Mouse (Mus musculus) Patski (cell line): Measurements from ENCODE around the gene Sbno2. TPM values are rescaled to one million over a fixed set of nuclear protein-coding genes. Genes with fewer than 3 reads are reported as not detected.
A peak's percentile ranks its signal among the peaks of the same experiment; 100 is the strongest.

ENCODE experiments used
- ATAC-seq: fragments of 100-300 bp; one replicate; pipeline ENCODE4 v1.8.0; 2021
- CTCF ChIA-PET: fragments of 350-600 bp; sonication (Branson Sonifier 250); formaldehyde crosslinking; loops from one replicate; lab custom pipeline; 2022; ENCODE audit warnings: inconsistent platforms; lab: Charles Lee
- POLR2A ChIA-PET: fragments of 350-600 bp; sonication (Branson Sonifier 250); formaldehyde crosslinking; loops from one replicate; lab custom pipeline; 2022; ENCODE audit warnings: antibody characterized with exemption, inconsistent platforms; lab: Charles Lee
- DNase-seq: peaks from one replicate; pipeline ENCODE4 v3.0.0-alpha.2; 2011; ENCODE audit warnings: low read depth, low spot score
- H3K27me3 ChIP-seq: fragments of 371-371 bp; one replicate; pipeline ENCODE4 v1.5.1; 2021
- CTCF ChIP-seq: fragments of 100-300 bp; IDR thresholded peaks from one replicate; pipeline ENCODE4 v1.5.1; 2021
- in situ Hi-C: fragments of 300-500 bp; cut with MboI; formaldehyde crosslinking; loops from 3 replicates; pipeline ENCODE4 v1.11.1; 2018; ENCODE audit warnings: low pct_unique_long_range_greater_than_20kb, mixed read lengths
- polyA plus RNA-seq: library from polyadenylated mRNA; unstranded; gene quantifications from one replicate; pipeline ENCODE4 v1.2.3, GENCODE M21; 2021

The Sbno2 gene
- polyA plus RNA-seq, 1 experiment from 2014 or later = 181 TPM

DNA sequence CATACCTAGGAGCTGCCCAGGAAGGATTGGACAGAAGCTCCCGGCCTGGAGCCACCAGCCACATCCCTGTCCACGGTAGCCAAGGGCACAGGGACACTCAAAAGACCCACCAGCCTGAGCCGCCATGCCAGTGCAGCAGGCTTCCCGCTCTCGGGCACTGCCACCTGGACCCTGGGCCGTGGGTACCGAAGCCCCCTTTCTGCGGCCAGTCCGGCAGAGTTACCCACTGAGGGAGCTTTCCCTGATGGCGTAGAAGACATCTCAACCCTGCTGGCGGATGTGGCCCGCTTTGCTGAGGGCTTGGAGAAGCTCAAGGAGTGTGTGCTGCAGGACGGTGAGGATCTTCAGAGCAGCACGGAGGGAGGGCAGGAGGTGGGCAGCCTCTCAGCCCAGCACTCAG, 87.6 kb downstream of the Sbno2 start:
- no peaks in the 10 kb centered on the region for H3K27me3 ChIP-seq
- TF ChIP-seq CTCF = no peak
- in situ Hi-C loops = no loop called here
- DNase-seq (no peak), ATAC-seq (no peak)
- ChIA-PET CTCF (no interaction called here), POLR2A (interaction anchor here (0.8 to 1.3 kb wide), 2 partner anchors 15 to 41 kb away, joined by 3 read pairs; no protein-coding TSS in a partner anchor)

DNA sequence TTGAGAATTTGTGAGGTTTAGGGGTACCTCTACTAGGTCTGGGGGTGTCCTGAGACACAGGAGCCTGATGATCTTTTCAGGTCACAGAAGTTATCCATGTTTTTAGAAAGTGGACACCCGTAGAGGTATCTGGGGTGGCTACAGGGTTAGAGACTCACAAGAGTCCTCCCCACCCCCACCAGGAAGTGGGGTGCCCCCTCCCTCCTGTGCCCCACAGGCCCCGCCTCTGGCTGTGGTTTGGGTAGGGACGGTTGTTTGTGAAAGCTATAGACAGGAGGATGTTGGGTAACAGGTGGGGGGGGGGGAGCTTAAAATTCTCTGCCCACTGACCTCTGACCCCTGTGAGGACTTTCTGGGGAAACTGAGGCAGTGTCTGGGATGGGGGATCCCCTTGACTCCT, 88.0 kb downstream of the Sbno2 start:
- in situ Hi-C loops = no loop called here
- CTCF ChIA-PET = no interaction called here
- H3K27me3 ChIP-seq = no peaks in the 10 kb centered on the region
- POLR2A ChIA-PET = interaction anchor here (0.8 to 1.3 kb wide), 2 partner anchors 15 to 41 kb away, joined by 3 read pairs; no protein-coding TSS in a partner anchor
- no peak for TF ChIP-seq CTCF
- ATAC-seq = no peak
- no peak for DNase-seq

DNA sequence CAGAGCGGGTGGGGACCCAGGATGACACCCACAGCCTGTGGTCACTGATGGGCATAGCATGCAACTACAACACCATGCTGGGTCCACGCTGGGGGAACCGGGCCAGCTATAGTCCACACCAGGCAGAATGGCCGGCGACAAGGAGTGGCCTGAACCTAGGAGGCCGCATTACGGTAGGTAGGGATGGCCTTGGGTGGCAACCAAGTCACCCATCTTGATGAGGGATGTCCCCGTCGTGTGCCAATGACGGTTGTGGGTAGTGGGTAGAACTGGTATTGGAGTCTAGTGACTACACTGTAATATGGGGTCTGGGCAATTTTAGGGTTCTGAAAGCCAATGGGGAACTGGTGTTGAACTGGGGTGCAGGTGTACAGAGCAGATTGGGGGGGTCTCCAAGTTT, 88.4 kb downstream of the Sbno2 start:
- TF ChIP-seq CTCF = no peak
- ATAC-seq (no peak), DNase-seq (no peak)
- ChIA-PET POLR2A (interaction anchor here (1.3 kb wide), 1 partner anchor 15 kb away, joined by 3 read pairs; no protein-coding TSS in a partner anchor), CTCF (no interaction called here)
- in situ Hi-C loops = no loop called here
- H3K27me3 ChIP-seq = no peaks in the 10 kb centered on the region

DNA sequence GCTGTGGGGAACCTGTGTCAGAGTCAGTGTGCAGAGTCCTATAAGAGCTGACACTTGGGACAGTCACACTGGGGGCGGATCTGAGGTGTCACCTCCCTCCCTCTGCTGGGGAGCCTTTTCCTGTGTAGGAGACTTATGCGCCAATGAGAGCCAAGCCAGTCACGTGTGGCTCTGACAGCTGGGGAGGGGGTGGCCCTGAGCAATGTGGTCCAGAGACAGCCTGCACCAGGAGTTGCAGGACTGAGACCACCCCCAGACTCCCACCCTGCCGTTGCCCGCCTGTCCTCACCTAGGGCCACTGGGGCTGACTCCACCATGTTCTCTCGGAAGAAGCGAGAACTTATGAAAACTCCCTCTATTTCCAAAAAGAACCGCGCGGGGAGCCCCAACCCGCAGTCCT, 88.9 kb downstream of the Sbno2 start, which contains the start of gene Arhgap45:
Arhgap45 (plus strand) TSS at position 143 of the 400 bp plus-strand sequence.
- no peak for DNase-seq
- in situ Hi-C loops = no loop called here

DNA sequence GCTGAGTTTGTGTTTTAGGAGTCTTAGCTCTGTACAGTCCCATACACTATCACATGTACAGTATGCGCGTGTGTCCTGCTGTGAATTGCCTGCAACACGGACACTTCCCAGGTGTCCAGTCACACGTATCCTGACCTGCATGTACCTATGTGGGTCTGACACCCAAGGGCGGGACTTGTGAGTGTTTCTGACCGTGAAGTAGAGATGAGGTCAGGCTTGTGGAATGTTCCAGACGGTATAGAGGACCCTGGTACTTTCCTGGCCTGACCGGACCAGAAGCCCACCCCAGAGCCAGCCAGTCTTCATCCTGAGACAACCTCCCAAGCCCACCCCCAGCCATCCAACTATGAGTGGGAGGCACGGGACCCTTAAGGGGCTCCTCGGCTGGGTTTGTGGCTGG, 89.8 kb downstream of the Sbno2 start:
- CTCF ChIA-PET = interaction anchor here (0.6 to 1.7 kb wide), 3 partner anchors 15 to 125 kb away, joined by 3 to 8 read pairs (median 3); partner anchors contain the start of gene Cbarp
- TF ChIP-seq CTCF = no peak
- H3K27me3 ChIP-seq = no peaks in the 10 kb centered on the region
- in situ Hi-C loops = no loop called here
- DNase-seq = no peak
- POLR2A ChIA-PET = interaction anchor here (1.5 kb wide), 1 partner anchor 10 kb away, joined by 4 read pairs; no protein-coding TSS in a partner anchor
- ATAC-seq = no peak

More for the DNA sequence above, 88.9 kb downstream of the Sbno2 start, which contains the start of gene Arhgap45:
- CTCF ChIA-PET = interaction anchor here (1.7 kb wide), 1 partner anchor 14 kb away, joined by 8 read pairs; no protein-coding TSS in a partner anchor
- TF ChIP-seq CTCF = no peak
- POLR2A ChIA-PET = no interaction called here
- H3K27me3 ChIP-seq = no peaks in the 10 kb centered on the region
- no peak for ATAC-seq

DNA sequence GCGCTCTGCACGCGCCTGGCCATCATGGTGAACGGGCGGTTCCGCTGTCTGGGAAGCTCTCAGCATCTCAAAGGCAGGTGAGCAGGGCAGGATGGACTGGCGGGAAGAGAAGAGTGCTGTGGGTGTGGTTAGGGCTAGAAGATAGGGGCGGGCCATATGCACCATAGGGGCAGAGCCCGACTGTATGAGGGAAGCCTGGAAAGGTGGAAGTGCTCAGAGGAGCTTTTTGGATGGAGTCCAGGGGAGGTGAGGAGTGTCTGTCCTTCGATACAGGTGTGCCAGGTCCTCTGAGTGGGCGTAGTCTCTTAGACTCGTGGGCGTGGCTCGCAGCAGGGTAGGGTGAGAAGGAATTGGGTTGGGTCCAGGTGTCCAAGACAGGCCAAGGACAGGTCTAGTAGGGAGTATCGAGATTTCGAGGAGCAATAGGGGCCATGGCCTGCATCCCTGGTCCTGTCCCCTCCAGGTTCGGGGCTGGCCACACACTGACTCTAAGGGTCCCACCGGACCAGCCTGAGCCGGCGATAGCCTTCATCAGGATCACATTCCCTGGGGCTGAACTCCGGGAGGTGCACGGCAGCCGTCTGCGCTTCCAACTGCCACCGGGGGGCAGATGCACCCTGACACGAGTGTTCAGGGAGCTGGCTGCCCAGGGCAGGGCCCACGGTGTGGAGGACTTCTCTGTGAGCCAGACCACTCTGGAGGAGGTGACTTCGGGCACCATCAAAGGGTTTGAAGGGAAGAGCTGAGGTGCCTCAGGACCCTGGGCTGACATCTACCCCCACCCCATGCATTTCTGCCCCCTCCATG, 90.7 kb downstream of the Sbno2 start:
- CTCF ChIA-PET = interaction anchor here (0.6 to 1.7 kb wide), 3 partner anchors 16 to 126 kb away, joined by 3 to 8 read pairs (median 3); partner anchors contain the start of gene Cbarp
- no peaks in the 10 kb centered on the region for H3K27me3 ChIP-seq
- peak; percentile 15 for ATAC-seq
- POLR2A ChIA-PET = interaction anchor here (0.8 to 1.5 kb wide), 2 partner anchors 10 to 87 kb away, joined by 3 to 4 read pairs; no protein-coding TSS in a partner anchor
- in situ Hi-C loops = no loop called here
- no peak for DNase-seq
- TF ChIP-seq CTCF = no peak

DNA sequence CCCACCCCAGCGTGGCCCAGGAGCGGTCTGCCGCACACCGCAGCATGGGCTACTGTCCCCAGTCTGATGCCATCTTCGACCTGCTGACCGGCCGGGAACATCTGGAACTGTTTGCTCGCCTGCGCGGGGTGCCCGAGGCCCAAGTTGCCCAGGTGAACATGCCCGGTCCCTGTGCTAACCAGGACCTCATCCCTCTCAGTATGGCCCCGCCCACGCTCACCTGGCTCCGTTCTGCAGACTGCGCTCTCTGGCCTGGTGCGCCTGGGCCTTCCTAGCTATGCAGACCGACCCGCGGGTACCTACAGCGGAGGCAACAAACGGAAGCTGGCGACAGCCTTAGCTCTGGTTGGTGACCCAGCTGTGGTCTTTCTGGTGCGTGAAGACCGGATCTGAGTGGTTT, 91.8 kb downstream of the Sbno2 start:
- TF ChIP-seq CTCF = no peak
- ChIA-PET POLR2A (interaction anchor here (0.8 kb wide), 1 partner anchor 85 kb away, joined by 3 read pairs; no protein-coding TSS in a partner anchor), CTCF (no interaction called here)
- ATAC-seq (no peak), DNase-seq (no peak)
- no peaks in the 10 kb centered on the region for H3K27me3 ChIP-seq
- in situ Hi-C loops = no loop called here

DNA sequence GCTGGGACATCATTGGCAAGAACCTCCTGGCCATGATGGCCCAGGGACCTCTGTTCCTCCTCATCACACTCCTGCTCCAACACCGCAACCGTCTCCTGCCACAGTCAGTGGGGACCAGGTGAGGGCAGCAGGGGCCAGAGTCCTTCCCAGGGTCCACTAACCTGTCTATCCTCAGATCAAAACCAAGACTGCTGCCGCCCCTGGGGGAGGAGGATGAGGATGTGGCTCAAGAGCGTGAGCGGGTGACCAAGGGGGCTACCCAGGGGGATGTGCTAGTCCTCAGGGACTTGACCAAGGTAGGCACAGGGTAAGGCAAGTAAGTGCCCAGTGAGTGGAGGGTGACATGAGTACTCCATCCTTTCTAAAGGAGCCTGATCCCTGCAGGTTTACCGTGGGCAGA, 93.6 kb downstream of the Sbno2 start:
- POLR2A ChIA-PET = interaction anchor here (0.6 kb wide), 1 partner anchor 20 kb away, joined by 3 read pairs; no protein-coding TSS in a partner anchor
- no peak for DNase-seq
- H3K27me3 ChIP-seq = no peaks in the 10 kb centered on the region
- ATAC-seq = no peak
- in situ Hi-C loops = no loop called here
- TF ChIP-seq CTCF = no peak
- CTCF ChIA-PET = no interaction called here

Other genes starting within 250 kb of the Sbno2 start
- gene Prtn3, start 231.1 kb downstream of the Sbno2 start, polyA plus RNA-seq = 7.5 TPM
- gene Plppr3, start 230.9 kb downstream of the Sbno2 start, polyA plus RNA-seq = 34.6 TPM
- gene Elane, start 219.3 kb downstream of the Sbno2 start, polyA plus RNA-seq = not detected
- gene Cfd, start 214.7 kb downstream of the Sbno2 start, polyA plus RNA-seq = not detected
- gene Med16, start 196.6 kb downstream of the Sbno2 start, polyA plus RNA-seq = 27.1 TPM
- gene Gm26602, start 194.7 kb downstream of the Sbno2 start, polyA plus RNA-seq = not detected
- 2.1 TPM for gene Kiss1r, start 188.6 kb downstream of the Sbno2 start, polyA plus RNA-seq
- 101 TPM for gene R3hdm4, start 184.4 kb downstream of the Sbno2 start, polyA plus RNA-seq
- 5.9 TPM for gene Arid3a, start 178.5 kb downstream of the Sbno2 start, polyA plus RNA-seq
- 45.4 TPM for gene Wdr18, start 145.4 kb downstream of the Sbno2 start, polyA plus RNA-seq
- gene Grin3b, start 134.9 kb downstream of the Sbno2 start, polyA plus RNA-seq = 0.54 TPM
- gene Tmem259, start 121.2 kb downstream of the Sbno2 start, polyA plus RNA-seq = 145 TPM
- 393 TPM for gene Cnn2, start 117.0 kb downstream of the Sbno2 start, polyA plus RNA-seq
- 19.9 TPM for gene Abca7, start 109.1 kb downstream of the Sbno2 start, polyA plus RNA-seq
- gene Arhgap45, start 88.9 kb downstream of the Sbno2 start, polyA plus RNA-seq = 0.85 TPM
- 146 TPM for gene Polr2e, start 65.8 kb downstream of the Sbno2 start, polyA plus RNA-seq
- 916 TPM for gene Gpx4, start 58.4 kb downstream of the Sbno2 start, polyA plus RNA-seq
- 140 TPM for gene Stk11, start 10.2 kb upstream of the Sbno2 start, polyA plus RNA-seq
- 475 TPM for gene Atp5d, start 33.1 kb upstream of the Sbno2 start, polyA plus RNA-seq
- gene Cbarp, start 35.3 kb upstream of the Sbno2 start, polyA plus RNA-seq = 30.0 TPM
- 116 TPM for gene Midn, start 42.7 kb upstream of the Sbno2 start, polyA plus RNA-seq
- gene Cirbp, start 60.4 kb upstream of the Sbno2 start, polyA plus RNA-seq = 62.1 TPM
- gene 1600002K03Rik, start 67.4 kb upstream of the Sbno2 start, polyA plus RNA-seq = 7.9 TPM
- gene Efna2, start 73.9 kb upstream of the Sbno2 start, polyA plus RNA-seq = 1.1 TPM
- gene Mum1, start 120.9 kb upstream of the Sbno2 start, polyA plus RNA-seq = 41.4 TPM
- 182 TPM for gene Ndufs7, start 143.6 kb upstream of the Sbno2 start, polyA plus RNA-seq
- gene Gamt, start 155.4 kb upstream of the Sbno2 start, polyA plus RNA-seq = 8.2 TPM
- gene Dazap1, start 155.9 kb upstream of the Sbno2 start, polyA plus RNA-seq = 157 TPM
- 1,353 TPM for gene Rps15, start 186.9 kb upstream of the Sbno2 start, polyA plus RNA-seq
- gene Apc2, start 190.4 kb upstream of the Sbno2 start, polyA plus RNA-seq = 0.14 TPM
- gene 2310011J03Rik, start 215.0 kb upstream of the Sbno2 start, polyA plus RNA-seq = 34.7 TPM
- gene Pcsk4, start 223.9 kb upstream of the Sbno2 start, polyA plus RNA-seq = 6.2 TPM
- gene Reep6, start 224.4 kb upstream of the Sbno2 start, polyA plus RNA-seq = 6.9 TPM
- gene Adamtsl5, start 242.8 kb upstream of the Sbno2 start, polyA plus RNA-seq = 1.2 TPM